Mouse (Mus musculus) lung, adult 2 months (tissue): ENCODE results near the gene Mphosph10.

Experiments
- CTCF ChIP-seq: fragments of 200-500 bp; IDR thresholded peaks from 2 replicates; pipeline ENCODE4 v1.5.1; 2011; ENCODE audit warnings: mild to moderate bottlenecking, low read length, control low read depth; ENCODE audit not compliant: insufficient read depth
- POLR2A ChIP-seq: fragments of 200-500 bp; IDR thresholded peaks from 2 replicates; pipeline ENCODE4 v1.6.1; 2011; ENCODE audit warnings: low read depth, mild to moderate bottlenecking, control low read depth, low read length, borderline replicate concordance; ENCODE audit errors: extremely low read depth

- TF ChIP-seq POLR2A (no peak), CTCF (no peak)
Observed at GRCm38 (mm10) chr7:64391479-64391878, 589 bp downstream of the Mphosph10 start.
